Mouse (Mus musculus) small intestine, adult 2 months (tissue): Measurements from ENCODE around the gene Slc12a7. TPM values are rescaled to one million over a fixed set of nuclear protein-coding genes. Genes with fewer than 3 reads are reported as not detected.

ENCODE experiments used
- H3K27ac ChIP-seq: fragments of 200-500 bp; 2 replicates; pipeline ENCODE4 v1.5.1; 2012; ENCODE audit warnings: low read depth, low read length, control low read depth, inconsistent platforms; ENCODE audit not compliant: insufficient read depth
- H3K27me3 ChIP-seq: fragments of 200-500 bp; 2 replicates; pipeline ENCODE4 v1.6.1; 2012; ENCODE audit warnings: mild to moderate bottlenecking, moderate library complexity, low read length, inconsistent platforms; ENCODE audit not compliant: control insufficient read depth, insufficient read depth
- H3K36me3 ChIP-seq: fragments of 200-500 bp; 2 replicates; pipeline ENCODE4 v1.6.1; 2012; ENCODE audit warnings: mild to moderate bottlenecking, low read length, control low read depth, inconsistent platforms; ENCODE audit not compliant: control insufficient read depth, insufficient read depth
- H3K4me1 ChIP-seq: fragments of 200-500 bp; 2 replicates; pipeline ENCODE4 v1.6.1; 2012; ENCODE audit warnings: low read length, inconsistent platforms, mixed read lengths; ENCODE audit not compliant: control insufficient read depth, insufficient read depth, insufficient read length
- H3K4me3 ChIP-seq: fragments of 200-500 bp; 2 replicates; pipeline ENCODE4 v1.5.1; 2012; ENCODE audit warnings: low read depth, mild to moderate bottlenecking, control low read depth, inconsistent platforms, low read length, moderate library complexity
- CTCF ChIP-seq: fragments of 200-500 bp; IDR thresholded peaks from 2 replicates; pipeline ENCODE4 v1.5.1; 2012; ENCODE audit warnings: low read depth, mild to moderate bottlenecking, control low read depth, inconsistent platforms, low read length, moderate library complexity, mixed read lengths; ENCODE audit not compliant: insufficient replicate concordance, insufficient read length; ENCODE audit errors: extremely low read depth
- POLR2A ChIP-seq: fragments of 200-500 bp; IDR thresholded peaks from 2 replicates; pipeline ENCODE4 v1.6.1; 2012; ENCODE audit warnings: low read depth, mild to moderate bottlenecking, control low read depth, inconsistent platforms, low read length, moderate library complexity
- WGBS: fragments of 180-500 bp; shearing (Covaris S2); methylation state at CpG from one replicate; pipeline ENCODE4 v1.1.7; 2018; 5-methylcytosine and 5-hydroxymethylcytosine counted together
- polyA plus RNA-seq: library from polyadenylated mRNA; depleted of rRNA; stranded (reverse); fragments of >200 nt; gene quantifications from 2 replicates; pipeline ENCODE4 v1.2.3, GENCODE M21; 2012

Gene Slc12a7
- polyA plus RNA-seq, 1 experiment, result 147 TPM

- Histone ChIP-seq H3K27ac (no peak overlapping the region), H3K36me3 (peaks cover 81% of the 10 kb centered on the region), H3K4me1 (no peaks in the 10 kb centered on the region), H3K4me3 (no peak overlapping the region), H3K27me3 (no peaks in the 10 kb centered on the region)
- no peak for TF ChIP-seq POLR2A
- TF ChIP-seq CTCF, result no peak
- WGBS, result 88% methylated on average over 3 of the region's 3 CpGs
Measured at GRCm38 (mm10) chr13:73812936-73813335, 80.0 kb downstream of the Slc12a7 start.

GRCm38 (mm10) chr13:73814181-73814580, 81.3 kb downstream of the Slc12a7 start:
- peaks cover 68% of the 10 kb centered on the region for H3K36me3 ChIP-seq
- H3K27me3 ChIP-seq, result no peaks in the 10 kb centered on the region
- no peaks in the 10 kb centered on the region for H3K4me1 ChIP-seq
- no peak overlapping the region for H3K27ac ChIP-seq
- no peak for TF ChIP-seq POLR2A
- TF ChIP-seq CTCF, result no peak
- WGBS, result 92% methylated on average over 7 of the region's 7 CpGs
- H3K4me3 ChIP-seq, result no peak overlapping the region

DNA sequence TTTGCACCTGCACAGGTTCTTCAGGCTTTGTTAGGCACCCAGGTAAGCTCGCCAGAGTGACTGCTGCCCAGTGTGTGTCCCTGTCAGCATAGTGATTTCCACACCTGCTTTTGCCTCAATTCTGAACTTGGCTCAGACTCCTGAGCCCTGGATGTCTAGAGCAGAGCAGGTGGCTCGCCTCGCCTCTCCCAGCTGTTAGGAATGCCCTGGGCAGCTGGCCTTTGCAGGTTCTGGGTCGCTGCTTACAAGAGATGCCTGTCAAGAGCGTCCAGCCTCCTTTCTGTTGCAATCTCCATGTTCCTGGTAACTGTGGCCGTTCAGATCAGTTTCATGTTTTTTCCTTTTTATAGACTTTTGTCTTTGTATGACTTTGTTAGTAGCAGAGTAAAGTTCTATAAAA, 83.4 kb downstream of the Slc12a7 start:
- Histone ChIP-seq H3K36me3 (peaks cover 48% of the 10 kb centered on the region), H3K27ac (no peak overlapping the region), H3K4me1 (no peaks in the 10 kb centered on the region), H3K4me3 (no peak overlapping the region), H3K27me3 (no peaks in the 10 kb centered on the region)
- WGBS, result 56% methylated on average over 6 of the region's 6 CpGs
- TF ChIP-seq CTCF (no peak), POLR2A (no peak)

DNA sequence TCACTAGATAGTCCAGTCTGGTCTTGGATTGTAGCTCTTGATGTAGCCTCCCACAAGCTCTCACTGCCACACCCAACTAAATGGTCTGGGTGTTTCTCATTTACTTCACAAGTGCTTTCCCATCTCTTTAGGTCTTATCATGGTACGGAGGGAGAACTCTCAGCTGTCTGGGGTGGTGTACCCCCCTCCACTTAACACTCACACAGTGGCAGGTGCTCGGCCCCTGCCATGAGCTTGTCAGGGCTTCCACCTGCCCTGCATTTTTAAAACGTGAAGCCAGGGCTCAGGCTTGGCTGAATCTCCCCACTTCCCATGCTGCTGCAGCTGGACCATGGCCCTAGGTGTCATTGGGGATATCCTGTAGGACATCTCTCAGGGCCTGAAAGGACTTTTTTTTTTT, 86.0 kb downstream of the Slc12a7 start:
- Histone ChIP-seq H3K4me1 (0 out of 2 replicates have a peak, but pooled peaks cover under 1% of the 10 kb centered on the region), H3K27me3 (no peaks in the 10 kb centered on the region), H3K36me3 (peaks cover 24% of the 10 kb centered on the region), H3K27ac (no peak overlapping the region), H3K4me3 (no peak overlapping the region)
- TF ChIP-seq POLR2A (no peak), CTCF (no peak)
- WGBS, result 30% methylated on average over 3 of the region's 3 CpGs

- WGBS, result 82% methylated on average over 7 of the region's 7 CpGs
- Histone ChIP-seq H3K27me3 (no peaks in the 10 kb centered on the region), H3K27ac (no peak overlapping the region), H3K36me3 (0 out of 2 replicates have a peak, but pooled peaks cover 2% of the 10 kb centered on the region), H3K4me1 (0 out of 2 replicates have a peak, but pooled peaks cover 4% of the 10 kb centered on the region), H3K4me3 (no peak overlapping the region)
- no peak for TF ChIP-seq CTCF
- TF ChIP-seq POLR2A, result no peak
Measured at GRCm38 (mm10) chr13:73821251-73821650, 88.4 kb downstream of the Slc12a7 start.

DNA sequence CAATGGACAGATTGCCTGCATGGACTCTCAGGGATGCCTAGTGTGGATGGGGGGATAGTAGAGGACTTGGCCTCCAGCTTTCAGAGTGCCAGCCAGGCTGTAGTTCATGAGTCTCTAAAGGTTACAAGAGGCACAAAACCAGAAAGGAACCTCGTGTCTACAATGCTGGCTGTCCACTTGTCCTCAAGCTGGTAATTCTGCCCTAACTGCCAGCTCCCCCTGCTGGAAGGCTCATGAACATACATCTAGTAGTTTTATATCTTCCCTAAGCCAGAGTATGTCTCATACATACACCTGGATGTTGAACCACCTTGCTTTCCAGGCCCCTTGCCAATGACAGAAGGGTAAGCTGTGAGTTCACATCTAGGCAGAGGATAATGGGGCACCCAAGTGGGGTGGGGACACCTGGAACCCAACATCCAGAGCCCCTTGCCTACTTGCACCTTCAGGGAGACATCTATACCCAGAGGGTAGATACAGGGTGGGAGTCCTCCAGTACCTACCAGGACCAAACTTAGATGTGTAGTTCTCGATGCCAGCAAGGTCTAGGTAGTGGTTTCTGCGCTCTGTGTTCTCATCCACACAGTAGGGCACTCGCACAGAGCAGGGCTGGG, 89.4 kb downstream of the Slc12a7 start:
- 0 out of 2 replicates have a peak, but pooled peaks cover 2% of the 10 kb centered on the region for H3K36me3 ChIP-seq
- no peak overlapping the region for H3K27ac ChIP-seq
- no peaks in the 10 kb centered on the region for H3K27me3 ChIP-seq
- WGBS, result 65% methylated on average over 4 of the region's 4 CpGs
- H3K4me3 ChIP-seq, result no peak overlapping the region
- no peak for TF ChIP-seq POLR2A
- peak; percentile 74; the same call in 1 of the 2 replicates for TF ChIP-seq CTCF
- H3K4me1 ChIP-seq, result 0 out of 2 replicates have a peak, but pooled peaks cover 4% of the 10 kb centered on the region

GRCm38 (mm10) chr13:73823711-73824110, 90.8 kb downstream of the Slc12a7 start:
- Histone ChIP-seq H3K27ac (no peak overlapping the region), H3K4me3 (no peak overlapping the region), H3K36me3 (no peaks in the 10 kb centered on the region), H3K27me3 (no peaks in the 10 kb centered on the region), H3K4me1 (0 out of 2 replicates have a peak, but pooled peaks cover 4% of the 10 kb centered on the region)
- TF ChIP-seq POLR2A (no peak), CTCF (no peak)
- WGBS, result 29% methylated on average over 6 of the region's 6 CpGs
